Mouse (Mus musculus) skeletal muscle tissue, adult 2 months (tissue): Measurements from ENCODE around the gene Aatf.

Experiments
- DNase-seq: peaks from one replicate; pipeline ENCODE4 v3.0.0-alpha.2; 2012; ENCODE audit warnings: low read depth, low spot score

The Aatf gene

GRCm38 (mm10) chr11:84522577-84523320, 9.4 kb upstream of the Aatf start:
- peak; percentile 81 for DNase-seq

GRCm38 (mm10) chr11:84521751-84522299, 8.5 kb upstream of the Aatf start:
- DNase-seq = no peak

- no peak for DNase-seq
Measured at GRCm38 (mm10) chr11:84521071-84521390, 7.7 kb upstream of the Aatf start.

- no peak for DNase-seq
Measured at GRCm38 (mm10) chr11:84520269-84521070, 7.1 kb upstream of the Aatf start.

- no peak for DNase-seq
Measured at GRCm38 (mm10) chr11:84519576-84520268, 6.4 kb upstream of the Aatf start.

GRCm38 (mm10) chr11:84519036-84519435, 5.7 kb upstream of the Aatf start:
- DNase-seq = no peak

GRCm38 (mm10) chr11:84518261-84518660, 4.9 kb upstream of the Aatf start:
- DNase-seq = no peak

GRCm38 (mm10) chr11:84517431-84517830, 4.1 kb upstream of the Aatf start:
- DNase-seq = no peak

- no peak for DNase-seq
Measured at GRCm38 (mm10) chr11:84516501-84517240, 3.3 kb upstream of the Aatf start.

GRCm38 (mm10) chr11:84512031-84512430, 1.3 kb downstream of the Aatf start:
- DNase-seq = no peak

GRCm38 (mm10) chr11:84504296-84504695, 9.0 kb downstream of the Aatf start:
- no peak for DNase-seq

- no peak for DNase-seq
Measured at GRCm38 (mm10) chr11:84497944-84498343, 15.4 kb downstream of the Aatf start.

GRCm38 (mm10) chr11:84496901-84497300, 16.4 kb downstream of the Aatf start:
- no peak for DNase-seq

- no peak for DNase-seq
Measured at GRCm38 (mm10) chr11:84495774-84496173, 17.5 kb downstream of the Aatf start.

GRCm38 (mm10) chr11:84481661-84482060, 31.7 kb downstream of the Aatf start:
- no peak for DNase-seq

- DNase-seq = no peak
Measured at GRCm38 (mm10) chr11:84480451-84480850, 32.9 kb downstream of the Aatf start.

GRCm38 (mm10) chr11:84476641-84477040, 36.7 kb downstream of the Aatf start:
- DNase-seq = no peak

GRCm38 (mm10) chr11:84475991-84476390, 37.3 kb downstream of the Aatf start:
- no peak for DNase-seq

GRCm38 (mm10) chr11:84473093-84473667, 40.1 kb downstream of the Aatf start:
- no peak for DNase-seq

GRCm38 (mm10) chr11:84464571-84464970, 48.8 kb downstream of the Aatf start:
- DNase-seq = no peak

- DNase-seq = no peak
Measured at GRCm38 (mm10) chr11:84453901-84454300, 59.4 kb downstream of the Aatf start.
